Mouse (Mus musculus) limb, embryonic 14.5 days (tissue): ENCODE results near the gene Prkca. TPM values are rescaled to one million over a fixed set of nuclear protein-coding genes. Genes with fewer than 3 reads are reported as not detected.

Experiments used
- ATAC-seq: fragments of 200-750 bp; cut with Nextera tagmentation; 2 replicates; pipeline ENCODE4 v1.8.0; 2017; ENCODE audit warnings: low read depth, moderate number of reproducible peaks, moderate TSS enrichment; ENCODE audit not compliant: low FRiP score
- DNase-seq: peaks from one replicate; pipeline ENCODE4 v3.0.0-alpha.2; 2015; ENCODE audit warnings: low spot score
- H3K27ac ChIP-seq: fragments of 300-500 bp; sonication (generic); replicated peaks from 2 replicates; pipeline ENCODE4 v1.5.1; 2014; ENCODE audit warnings: low read depth, mild to moderate bottlenecking, low read length, moderate library complexity, mixed read lengths
- H3K27me3 ChIP-seq: fragments of 300-500 bp; sonication (generic); 2 replicates; pipeline ENCODE4 v1.6.1; 2014; ENCODE audit warnings: low read length, mixed read lengths; ENCODE audit not compliant: control insufficient read depth, insufficient read depth
- H3K36me3 ChIP-seq: fragments of 300-500 bp; sonication (generic); 2 replicates; pipeline ENCODE4 v1.6.1; 2014; ENCODE audit warnings: mild to moderate bottlenecking, low read length, moderate library complexity, mixed read lengths; ENCODE audit not compliant: control insufficient read depth, insufficient read depth
- H3K4me1 ChIP-seq: fragments of 300-500 bp; sonication (generic); 2 replicates; pipeline ENCODE4 v1.6.1; 2014; ENCODE audit warnings: antibody characterized with exemption, low read length, mixed read lengths; ENCODE audit not compliant: control insufficient read depth, insufficient read depth
- H3K4me2 ChIP-seq: fragments of 300-500 bp; sonication (generic); replicated peaks from 2 replicates; pipeline ENCODE4 v1.6.1; 2014; ENCODE audit warnings: low read depth, mild to moderate bottlenecking, low read length, moderate library complexity; ENCODE audit not compliant: severe bottlenecking
- H3K4me3 ChIP-seq: fragments of 300-500 bp; sonication (generic); replicated peaks from 2 replicates; pipeline ENCODE4 v1.5.1; 2014; ENCODE audit warnings: low read length
- H3K9ac ChIP-seq: fragments of 300-500 bp; sonication (generic); 2 replicates; pipeline ENCODE4 v1.6.1; 2014; ENCODE audit warnings: mild to moderate bottlenecking, low read depth, low read length, moderate library complexity; ENCODE audit not compliant: severe bottlenecking
- H3K9me3 ChIP-seq: fragments of 300-500 bp; sonication (generic); 2 replicates; pipeline ENCODE4 v1.6.1; 2016; ENCODE audit warnings: low read length; ENCODE audit not compliant: control insufficient read depth
- POLR2A ChIP-seq: fragments of 200-500 bp; IDR thresholded peaks from 2 replicates; pipeline ENCODE4 v1.8.0; 2012; ENCODE audit warnings: inconsistent platforms, mild to moderate bottlenecking, moderate library complexity, borderline replicate concordance; ENCODE audit not compliant: insufficient read depth, insufficient read length; ENCODE audit errors: extremely low read depth
- WGBS: fragments of 180-500 bp; shearing (Covaris S2); extraction: QIAGEN DNeasy Blood & Tissue Kit; methylation state at CpG from one replicate; pipeline ENCODE4 v1.1.7; 2014; 5-methylcytosine and 5-hydroxymethylcytosine counted together
- polyA plus RNA-seq, 2 experiments: library from polyadenylated mRNA; depleted of rRNA in 1 of 2; stranded (reverse) in 1 of 2; unstranded in 1 of 2; fragments of >200 nt; fragmentation: Nextera tagmentation in 1 of 2; extraction: Ambion mirVana in 1 of 2; gene quantifications; 2 replicates each; pipeline versions ENCODE4 v1.2.1 to v1.2.3; 2012 to 2014

Gene Prkca
- polyA plus RNA-seq, 2 experiments: 9.0 to 16.3 TPM

- Histone ChIP-seq H3K36me3 (no peaks in the 10 kb centered on the region), H3K4me3 (no peak overlapping the region), H3K4me1 (no peaks in the 10 kb centered on the region), H3K9me3 (no peaks in the 10 kb centered on the region), H3K27me3 (no peaks in the 10 kb centered on the region), H3K4me2 (no peak overlapping the region), H3K9ac (no peak overlapping the region), H3K27ac (no peak overlapping the region)
- DNase-seq (no peak), ATAC-seq (no peak)
- no peak for TF ChIP-seq POLR2A
- WGBS: 73% methylated on average over 6 of the region's 6 CpGs
Measured at GRCm38 (mm10) chr11:108071230-108071629, 272.5 kb downstream of the Prkca start.

DNA sequence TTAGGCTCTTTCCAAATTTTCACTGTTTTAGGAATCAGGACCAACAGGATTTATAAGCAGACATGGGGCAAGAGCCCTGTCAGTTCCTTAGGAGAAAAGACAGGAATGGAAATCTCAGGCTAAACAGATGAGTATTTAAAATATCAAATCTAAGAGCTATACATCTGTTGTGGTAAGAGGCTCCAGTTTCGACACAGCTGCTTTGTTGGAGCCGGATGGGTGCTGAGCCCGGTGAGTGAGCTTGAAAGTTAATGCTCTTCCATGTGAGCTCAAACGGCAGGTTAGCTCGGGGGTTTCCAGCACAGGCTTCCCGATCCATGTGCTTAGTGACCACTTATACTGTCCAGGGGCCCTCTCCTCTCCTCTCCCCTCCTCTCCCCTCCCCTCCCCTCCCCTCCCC, 273.7 kb downstream of the Prkca start:
- Histone ChIP-seq H3K27ac (no peak overlapping the region), H3K27me3 (no peaks in the 10 kb centered on the region), H3K4me1 (no peaks in the 10 kb centered on the region), H3K9me3 (no peaks in the 10 kb centered on the region), H3K9ac (no peak overlapping the region), H3K4me3 (no peak overlapping the region), H3K4me2 (no peak overlapping the region), H3K36me3 (no peaks in the 10 kb centered on the region)
- no peak for DNase-seq
- WGBS: 64% methylated on average over 6 of the region's 6 CpGs
- no peak for ATAC-seq
- no peak for TF ChIP-seq POLR2A

DNA sequence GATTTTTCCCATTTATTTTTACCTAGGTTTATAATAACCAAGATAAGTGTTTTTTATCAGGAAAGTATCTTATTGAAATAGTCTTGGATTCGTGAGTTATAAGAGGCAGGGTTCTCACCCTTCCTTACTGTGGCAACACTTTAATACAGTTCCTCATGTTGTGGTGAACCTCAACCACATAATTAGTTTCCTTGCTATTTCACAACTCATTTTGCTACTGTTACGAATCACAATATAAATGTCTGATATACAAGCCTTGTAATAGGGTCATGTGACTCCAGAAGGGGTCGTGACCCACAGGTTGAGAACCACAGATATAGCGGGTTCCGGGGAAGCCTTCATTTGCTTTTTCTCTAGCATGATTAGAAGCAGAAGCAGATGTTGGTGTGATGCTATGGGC, 275.3 kb downstream of the Prkca start:
- Histone ChIP-seq H3K4me3 (no peak overlapping the region), H3K9ac (no peak overlapping the region), H3K36me3 (no peaks in the 10 kb centered on the region), H3K9me3 (no peaks in the 10 kb centered on the region), H3K27ac (no peak overlapping the region), H3K4me2 (no peak overlapping the region), H3K4me1 (no peaks in the 10 kb centered on the region), H3K27me3 (no peaks in the 10 kb centered on the region)
- no peak for ATAC-seq
- TF ChIP-seq POLR2A: no peak
- DNase-seq: no peak
- WGBS: 79% methylated on average over 5 of the region's 5 CpGs

GRCm38 (mm10) chr11:108067161-108067560, 276.6 kb downstream of the Prkca start:
- Histone ChIP-seq H3K27ac (no peak overlapping the region), H3K36me3 (no peaks in the 10 kb centered on the region), H3K4me1 (no peaks in the 10 kb centered on the region), H3K4me2 (no peak overlapping the region), H3K4me3 (no peak overlapping the region), H3K9ac (no peak overlapping the region), H3K27me3 (no peaks in the 10 kb centered on the region), H3K9me3 (no peaks in the 10 kb centered on the region)
- ATAC-seq: no peak
- TF ChIP-seq POLR2A: no peak
- no peak for DNase-seq
- 82% methylated on average over 7 of the region's 7 CpGs for WGBS

DNA sequence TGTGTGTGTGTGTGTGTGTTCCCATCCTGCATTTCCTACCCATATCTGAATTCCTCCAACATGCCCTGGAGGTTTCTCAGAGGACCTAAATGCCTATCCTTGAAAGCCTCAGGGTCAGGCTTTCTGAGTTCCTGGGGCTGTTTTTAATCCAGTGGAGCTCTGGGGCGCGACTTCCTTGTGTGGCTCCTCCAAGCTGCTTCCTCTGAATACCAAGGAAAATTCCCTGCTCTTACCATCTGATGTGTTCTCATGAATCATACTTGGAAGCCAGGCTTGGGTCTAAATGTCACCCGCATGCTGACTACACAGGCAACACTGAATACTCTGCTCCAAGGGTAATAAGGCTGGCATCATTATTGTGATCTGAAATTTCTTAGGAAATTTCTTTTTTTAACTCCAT, 279.3 kb downstream of the Prkca start:
- DNase-seq (no peak), ATAC-seq (no peak)
- no peak overlapping the region for H3K9ac ChIP-seq
- no peaks in the 10 kb centered on the region for H3K27me3 ChIP-seq
- no peaks in the 10 kb centered on the region for H3K36me3 ChIP-seq
- H3K4me1 ChIP-seq: no peaks in the 10 kb centered on the region
- H3K4me2 ChIP-seq: no peak overlapping the region
- TF ChIP-seq POLR2A: no peak
- H3K4me3 ChIP-seq: no peak overlapping the region
- 73% methylated on average over 3 of the region's 3 CpGs for whole genome bisulfite sequencing
- no peak overlapping the region for H3K27ac ChIP-seq
- no peaks in the 10 kb centered on the region for H3K9me3 ChIP-seq

DNA sequence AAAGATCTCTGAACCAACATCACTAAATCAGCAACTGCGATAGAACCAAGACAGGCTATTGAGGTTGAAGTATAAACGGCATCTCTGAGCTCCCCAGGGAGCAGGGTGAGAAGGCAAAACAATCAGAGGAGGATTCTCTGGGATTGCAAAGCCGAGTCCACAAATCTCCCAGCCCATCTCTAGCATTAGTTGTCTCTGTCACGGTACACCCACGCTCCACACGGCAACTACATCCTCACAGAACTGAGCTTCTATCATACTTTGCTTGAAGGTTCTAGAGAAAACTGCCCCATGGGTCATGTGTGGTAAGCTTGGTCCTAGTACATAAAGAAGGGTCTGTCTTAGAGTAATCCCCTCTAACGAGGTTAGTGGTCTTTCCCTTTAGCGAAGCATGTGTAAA, 280.6 kb downstream of the Prkca start:
- H3K4me2 ChIP-seq: no peak overlapping the region
- DNase-seq: no peak
- no peak overlapping the region for H3K4me3 ChIP-seq
- H3K36me3 ChIP-seq: no peaks in the 10 kb centered on the region
- H3K4me1 ChIP-seq: no peaks in the 10 kb centered on the region
- no peak overlapping the region for H3K27ac ChIP-seq
- no peak for ATAC-seq
- no peak overlapping the region for H3K9ac ChIP-seq
- no peaks in the 10 kb centered on the region for H3K9me3 ChIP-seq
- no peak for TF ChIP-seq POLR2A
- H3K27me3 ChIP-seq: no peaks in the 10 kb centered on the region
- 66% methylated on average over 8 of the region's 8 CpGs for WGBS
